Mouse (Mus musculus) embryo, embryonic 11.5 days (tissue): ENCODE measurements around the gene Xpnpep2.

Experiments used
- DNase-seq: peaks from one replicate; pipeline ENCODE4 v3.0.0-alpha.2; 2012; ENCODE audit warnings: low read depth, low spot score

The Xpnpep2 gene

GRCm38 (mm10) chrX:48124132-48125071 lies 15.9 kb downstream of the Xpnpep2 start:
- DNase-seq: no peak

- DNase-seq: no peak
Observed at GRCm38 (mm10) chrX:48126903-48127476, 18.5 kb downstream of the Xpnpep2 start.

- no peak for DNase-seq
Observed at GRCm38 (mm10) chrX:48127502-48128218, 19.1 kb downstream of the Xpnpep2 start.

GRCm38 (mm10) chrX:48129167-48129566 lies 20.6 kb downstream of the Xpnpep2 start:
- no peak for DNase-seq

GRCm38 (mm10) chrX:48136935-48137334 lies 28.4 kb downstream of the Xpnpep2 start:
- DNase-seq: no peak

GRCm38 (mm10) chrX:48138011-48138410 lies 29.5 kb downstream of the Xpnpep2 start:
- DNase-seq: no peak

- DNase-seq: no peak
Observed at GRCm38 (mm10) chrX:48138539-48139275, 30.2 kb downstream of the Xpnpep2 start.

GRCm38 (mm10) chrX:48139368-48140285 lies 31.1 kb downstream of the Xpnpep2 start:
- no peak for DNase-seq

GRCm38 (mm10) chrX:48140286-48140877 lies 31.9 kb downstream of the Xpnpep2 start:
- DNase-seq: no peak

GRCm38 (mm10) chrX:48141481-48141880 lies 33.0 kb downstream of the Xpnpep2 start:
- DNase-seq: no peak

- no peak for DNase-seq
Observed at GRCm38 (mm10) chrX:48143415-48144335, 35.1 kb downstream of the Xpnpep2 start.

- no peak for DNase-seq
Observed at GRCm38 (mm10) chrX:48146262-48146661, 37.7 kb downstream of the Xpnpep2 start, which contains the start of gene Sash3. Gene Sash3, plus strand, starts transcription at chrX:48146436.

- DNase-seq: no peak
Observed at GRCm38 (mm10) chrX:48147226-48147625, 38.7 kb downstream of the Xpnpep2 start.

GRCm38 (mm10) chrX:48147741-48148186 lies 39.2 kb downstream of the Xpnpep2 start:
- no peak for DNase-seq

- DNase-seq: no peak
Observed at GRCm38 (mm10) chrX:48152106-48152505, 43.6 kb downstream of the Xpnpep2 start.

GRCm38 (mm10) chrX:48153414-48153813 lies 44.9 kb downstream of the Xpnpep2 start:
- no peak for DNase-seq

GRCm38 (mm10) chrX:48153949-48154348 lies 45.4 kb downstream of the Xpnpep2 start:
- DNase-seq: no peak

GRCm38 (mm10) chrX:48155489-48155888 lies 47.0 kb downstream of the Xpnpep2 start:
- DNase-seq: no peak

- DNase-seq: no peak
Observed at GRCm38 (mm10) chrX:48157396-48157795, 48.9 kb downstream of the Xpnpep2 start.
